Mouse (Mus musculus): Measurements from ENCODE around the gene Dcst2.

DNA sequence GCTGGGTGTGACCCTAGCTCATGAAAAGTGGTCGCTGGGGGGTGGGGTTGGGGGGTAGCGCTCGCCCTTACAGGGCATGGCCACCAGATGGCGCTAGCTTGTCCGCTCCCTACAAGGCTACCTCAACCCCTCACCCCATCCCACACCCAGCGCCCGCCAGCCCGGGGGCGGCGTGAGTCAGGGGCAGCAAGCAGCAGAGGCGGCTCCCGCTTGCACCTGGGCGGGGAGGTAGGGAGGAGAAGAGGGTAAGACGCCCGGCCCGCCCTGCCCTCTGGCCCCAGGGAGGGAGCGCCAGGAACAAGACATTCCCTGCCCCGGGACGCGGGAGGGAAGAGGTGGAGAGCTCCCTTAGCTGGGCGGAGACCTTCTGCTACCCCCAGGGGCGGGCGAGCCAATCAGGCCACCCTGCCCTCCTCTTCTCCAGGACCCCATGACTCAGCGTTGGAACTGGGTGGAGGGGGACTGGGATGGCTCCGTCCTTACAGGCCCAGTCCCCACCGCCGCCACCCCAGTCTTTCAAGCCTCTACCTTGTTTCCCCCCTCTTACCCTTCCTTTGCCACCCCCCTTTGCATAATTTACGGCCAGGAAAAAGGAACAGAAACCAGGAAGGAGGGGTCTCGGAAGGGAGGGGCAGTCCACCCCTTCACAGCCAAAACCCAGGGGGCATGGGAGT, 16.8 kb downstream of the Dcst2 start:
- TF ChIP-seq HCFC1 (IDR thresholded peaks at IDR 0.05; ENCODE audit: borderline replicate concordance, insufficient read depth, low read length), result no peak
- TF ChIP-seq MAFK (IDR thresholded peaks at IDR 0.05; ENCODE audit: insufficient read depth, low read depth, low read length), result peak; percentile 65
- no peak for TF ChIP-seq ZNF384 (IDR thresholded peaks at IDR 0.05; ENCODE audit: low read depth, low read length)

All from ES-E14 (cell line).